Mouse (Mus musculus): ENCODE data around the gene Dcst1.

Gene Dcst1

DNA sequence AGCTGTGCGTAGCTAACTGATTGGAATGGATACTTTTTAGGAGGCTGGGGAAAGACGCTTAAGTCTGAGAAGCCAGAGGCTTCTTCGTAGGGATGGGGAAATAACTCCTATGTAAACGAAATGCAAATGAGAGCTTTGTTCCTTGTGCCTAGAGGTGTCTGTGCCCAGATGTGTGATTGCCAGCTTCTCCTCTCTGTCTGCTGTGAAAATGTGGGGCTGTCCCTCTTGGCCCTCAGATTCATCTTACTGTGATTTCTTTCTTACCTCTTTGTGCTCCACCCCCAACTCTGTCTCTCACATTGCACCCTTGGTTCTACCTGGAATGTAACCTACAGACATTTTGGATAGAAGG is 31.6 kb upstream of the Dcst1 start:
- peaks cover 29% of the 10 kb centered on the region for H3K27me3 ChIP-seq (ENCODE audit: insufficient read depth, low read length)
- peaks cover 5% of the 10 kb centered on the region for H3K36me3 ChIP-seq (ENCODE audit: insufficient read depth, low read length)
- peaks cover 50% of the 10 kb centered on the region for H3K4me1 ChIP-seq (replicated peaks; ENCODE audit: low read depth, low read length)
- no peaks in the 10 kb centered on the region for H3K9me3 ChIP-seq (ENCODE audit: low read length)
- TF ChIP-seq NANOG (IDR thresholded peaks at IDR 0.05; ENCODE audit: borderline replicate concordance, low read length) (no peak), POU5F1 (IDR thresholded peaks at IDR 0.05; ENCODE audit: borderline replicate concordance, low read length) (no peak), CTCF (conservative IDR thresholded peaks at IDR 0.05; ENCODE audit: low read length) (no peak)
- peak overlapping the region; percentile 84 for H3K4me3 ChIP-seq (replicated peaks; ENCODE audit: low read length)

DNA sequence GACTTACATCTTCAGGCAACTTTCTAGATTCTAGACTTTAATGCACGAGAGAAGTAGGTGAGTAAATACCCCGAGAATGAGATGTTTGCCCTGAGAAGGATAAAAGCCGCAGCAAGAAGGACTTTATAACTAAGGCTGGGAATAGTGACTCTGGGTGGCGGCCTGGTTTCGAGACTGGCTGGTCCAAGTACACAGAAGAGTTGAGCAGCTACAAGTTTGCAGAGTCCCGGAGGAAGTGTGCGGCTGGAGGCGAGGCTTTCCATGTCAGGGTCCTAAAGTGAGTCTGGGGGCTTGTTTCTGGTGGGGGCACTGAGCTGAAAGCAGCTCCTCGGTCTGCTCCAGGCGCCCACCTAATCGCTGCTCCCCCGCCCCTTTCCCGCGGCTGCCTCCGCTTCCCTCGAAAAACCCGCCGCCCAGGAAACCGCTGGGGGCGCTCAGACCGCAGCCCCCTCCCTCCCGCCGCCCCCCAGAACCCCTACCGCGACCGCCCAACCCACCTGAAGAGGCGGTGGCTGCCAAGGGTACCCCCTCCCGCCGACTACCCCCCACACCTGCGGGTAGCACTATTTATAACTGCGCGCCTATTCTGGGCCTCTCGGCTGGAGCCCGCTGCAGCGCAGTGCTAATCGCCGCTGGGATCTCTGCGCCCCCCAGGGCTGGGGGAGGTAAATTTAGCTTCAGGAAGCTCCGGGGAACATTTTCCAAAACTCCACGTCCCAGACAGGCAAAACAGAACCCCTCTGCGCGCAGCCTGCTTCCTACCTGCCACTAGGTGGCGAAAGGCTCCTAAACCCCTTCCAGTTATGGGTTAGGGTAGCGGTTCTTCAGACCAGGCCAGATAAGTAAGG is 31.0 kb upstream of the Dcst1 start:
- Histone ChIP-seq H3K4me1 (replicated peaks; ENCODE audit: low read depth, low read length) (peaks cover 56% of the 10 kb centered on the region), H3K27me3 (ENCODE audit: insufficient read depth, low read length) (peaks cover 35% of the 10 kb centered on the region), H3K4me3 (replicated peaks; ENCODE audit: low read length) (peak overlapping the region; percentile 84), H3K36me3 (ENCODE audit: insufficient read depth, low read length) (no peaks in the 10 kb centered on the region), H3K9me3 (ENCODE audit: low read length) (no peaks in the 10 kb centered on the region)
- TF ChIP-seq CTCF (conservative IDR thresholded peaks at IDR 0.05; ENCODE audit: low read length) = peak; percentile 94
- no peak for TF ChIP-seq POU5F1 (IDR thresholded peaks at IDR 0.05; ENCODE audit: borderline replicate concordance, low read length)

DNA sequence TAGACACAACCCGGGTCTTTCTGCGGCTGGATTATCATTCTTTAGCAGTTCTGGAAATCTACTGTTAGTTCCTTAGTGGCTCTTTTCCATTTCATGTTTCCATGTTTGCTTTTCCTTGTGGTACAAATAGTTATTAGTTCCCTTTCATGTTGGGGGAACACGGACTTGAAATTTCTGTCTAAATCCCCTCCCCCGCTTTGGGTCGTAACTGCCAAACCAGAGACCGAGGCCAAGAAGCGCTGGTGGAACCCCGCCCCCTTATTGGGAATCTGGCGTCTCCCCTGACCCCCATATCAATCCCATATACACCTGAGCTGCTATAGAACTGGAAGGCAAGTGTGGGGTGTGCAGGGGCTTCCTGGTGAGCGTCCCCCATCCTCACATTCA is 30.4 kb upstream of the Dcst1 start:
- H3K36me3 ChIP-seq (ENCODE audit: insufficient read depth, low read length) = no peaks in the 10 kb centered on the region
- peak overlapping the region; percentile 84 for H3K4me3 ChIP-seq (replicated peaks; ENCODE audit: low read length)
- peaks cover 40% of the 10 kb centered on the region for H3K27me3 ChIP-seq (ENCODE audit: insufficient read depth, low read length)
- TF ChIP-seq CTCF (conservative IDR thresholded peaks at IDR 0.05; ENCODE audit: low read length) = no peak
- TF ChIP-seq POU5F1 (IDR thresholded peaks at IDR 0.05; ENCODE audit: borderline replicate concordance, low read length) = no peak
- no peak for TF ChIP-seq NANOG (IDR thresholded peaks at IDR 0.05; ENCODE audit: borderline replicate concordance, low read length)
- no peaks in the 10 kb centered on the region for H3K9me3 ChIP-seq (ENCODE audit: low read length)
- peaks cover 62% of the 10 kb centered on the region for H3K4me1 ChIP-seq (replicated peaks; ENCODE audit: low read depth, low read length)

DNA sequence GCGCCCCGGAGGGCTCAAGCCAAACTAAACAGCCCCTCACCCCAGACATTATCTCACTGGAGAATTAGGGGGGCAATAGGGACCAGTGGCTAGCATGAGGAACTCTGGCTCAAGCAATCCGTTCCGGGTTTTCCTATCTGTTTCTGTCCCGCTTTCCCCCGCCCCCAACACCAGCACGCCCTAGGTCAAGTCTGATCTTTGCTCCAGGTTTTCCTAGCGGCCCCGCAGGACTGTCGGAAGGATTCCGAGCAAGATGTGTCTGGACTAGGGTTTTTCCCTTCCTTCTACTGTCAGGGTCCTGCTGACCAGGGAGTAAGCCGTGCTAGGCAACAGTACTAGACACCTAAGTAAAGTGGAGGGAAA is 29.8 kb upstream of the Dcst1 start:
- Histone ChIP-seq H3K4me1 (replicated peaks; ENCODE audit: low read depth, low read length) (peaks cover 65% of the 10 kb centered on the region), H3K4me3 (replicated peaks; ENCODE audit: low read length) (peak overlapping the region; percentile 84), H3K9me3 (ENCODE audit: low read length) (no peaks in the 10 kb centered on the region), H3K36me3 (ENCODE audit: insufficient read depth, low read length) (no peaks in the 10 kb centered on the region), H3K27me3 (ENCODE audit: insufficient read depth, low read length) (peaks cover 45% of the 10 kb centered on the region)
- TF ChIP-seq NANOG (IDR thresholded peaks at IDR 0.05; ENCODE audit: borderline replicate concordance, low read length) (no peak), POU5F1 (IDR thresholded peaks at IDR 0.05; ENCODE audit: borderline replicate concordance, low read length) (no peak), CTCF (conservative IDR thresholded peaks at IDR 0.05; ENCODE audit: low read length) (no peak)

- H3K27me3 ChIP-seq (ENCODE audit: insufficient read depth, low read length) = peaks cover 48% of the 10 kb centered on the region
- no peaks in the 10 kb centered on the region for H3K9me3 ChIP-seq (ENCODE audit: low read length)
- peaks cover 65% of the 10 kb centered on the region for H3K4me1 ChIP-seq (replicated peaks; ENCODE audit: low read depth, low read length)
- H3K4me3 ChIP-seq (replicated peaks; ENCODE audit: low read length) = peak within 1 kb of the TSS; percentile 84
- TF ChIP-seq POU5F1 (IDR thresholded peaks at IDR 0.05; ENCODE audit: borderline replicate concordance, low read length) = no peak
- no peak for TF ChIP-seq CTCF (conservative IDR thresholded peaks at IDR 0.05; ENCODE audit: low read length)
- no peak for TF ChIP-seq NANOG (IDR thresholded peaks at IDR 0.05; ENCODE audit: borderline replicate concordance, low read length)
- H3K36me3 ChIP-seq (ENCODE audit: insufficient read depth, low read length) = no peaks in the 10 kb centered on the region
Observed at GRCm38 (mm10) chr3:89394006-89394893, 29.2 kb upstream of the Dcst1 start, which contains the start of gene Zbtb7b. TSS of gene Zbtb7b (minus strand) at chr3:89394776.

DNA sequence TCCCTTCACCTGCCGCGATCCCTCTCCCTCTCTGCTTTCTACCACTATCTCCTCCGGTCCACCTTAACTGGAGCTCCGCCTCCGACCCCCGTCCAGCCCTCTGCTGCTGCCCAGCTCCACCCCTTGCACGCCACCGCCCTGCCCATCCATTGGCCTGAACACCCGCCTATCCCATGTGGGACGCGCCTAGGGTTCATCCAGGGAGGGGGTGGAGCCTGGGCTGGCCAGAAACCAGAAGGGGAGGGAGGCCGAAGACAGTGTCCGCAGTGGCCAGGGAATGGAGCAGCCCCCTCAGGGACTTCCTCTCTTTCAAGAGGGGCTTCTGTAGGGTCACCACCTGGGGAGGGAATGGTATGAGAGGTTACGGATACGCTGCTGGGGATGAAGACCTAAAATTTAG is 28.6 kb upstream of the Dcst1 start:
- Histone ChIP-seq H3K9me3 (ENCODE audit: low read length) (no peaks in the 10 kb centered on the region), H3K27me3 (ENCODE audit: insufficient read depth, low read length) (peaks cover 48% of the 10 kb centered on the region), H3K36me3 (ENCODE audit: insufficient read depth, low read length) (no peaks in the 10 kb centered on the region), H3K4me3 (replicated peaks; ENCODE audit: low read length) (peak overlapping the region; percentile 84), H3K4me1 (replicated peaks; ENCODE audit: low read depth, low read length) (peaks cover 68% of the 10 kb centered on the region)
- no peak for TF ChIP-seq CTCF (conservative IDR thresholded peaks at IDR 0.05; ENCODE audit: low read length)
- TF ChIP-seq NANOG (IDR thresholded peaks at IDR 0.05; ENCODE audit: borderline replicate concordance, low read length) = no peak
- no peak for TF ChIP-seq POU5F1 (IDR thresholded peaks at IDR 0.05; ENCODE audit: borderline replicate concordance, low read length)

GRCm38 (mm10) chr3:89392871-89393311 is 27.8 kb upstream of the Dcst1 start:
- H3K4me1 ChIP-seq (replicated peaks; ENCODE audit: low read depth, low read length) = peaks cover 75% of the 10 kb centered on the region
- TF ChIP-seq NANOG (IDR thresholded peaks at IDR 0.05; ENCODE audit: borderline replicate concordance, low read length) = no peak
- no peak for TF ChIP-seq CTCF (conservative IDR thresholded peaks at IDR 0.05; ENCODE audit: low read length)
- TF ChIP-seq POU5F1 (IDR thresholded peaks at IDR 0.05; ENCODE audit: borderline replicate concordance, low read length) = no peak
- H3K4me3 ChIP-seq (replicated peaks; ENCODE audit: low read length) = peak overlapping the region; percentile 78
- no peaks in the 10 kb centered on the region for H3K9me3 ChIP-seq (ENCODE audit: low read length)
- H3K27me3 ChIP-seq (ENCODE audit: insufficient read depth, low read length) = peaks cover 48% of the 10 kb centered on the region
- H3K36me3 ChIP-seq (ENCODE audit: insufficient read depth, low read length) = no peaks in the 10 kb centered on the region
